Mouse (Mus musculus): ENCODE results near the gene Elp4. TPM values are rescaled to one million over a fixed set of nuclear protein-coding genes. Genes with fewer than 3 reads are reported as not detected.

The Elp4 gene
- polyA plus RNA-seq (2014; fragmentation: Nextera tagmentation; extraction: Ambion mirVana): 20.6 and 22.0 TPM in 2 replicates

GRCm38 (mm10) chr2:105903896-105904756, at the start of gene Elp4, which contains the start of gene Immp1l:
Gene Elp4 (minus strand): TSS chr2:105904564.
Gene Immp1l (plus strand): TSS chr2:105904638.
- H3K36me3 ChIP-seq (ENCODE audit: control insufficient read depth, insufficient read depth, low read length): no peaks in the 10 kb centered on the region
- peak within 1 kb of the TSS; percentile 90 for H3K9ac ChIP-seq (ENCODE audit: low read depth, low read length)
- peak within 1 kb of the TSS; percentile 72 for H3K4me2 ChIP-seq
- no peaks in the 10 kb centered on the region for H3K27me3 ChIP-seq (ENCODE audit: control insufficient read depth, insufficient read depth, low read length)
- H3K4me1 ChIP-seq (ENCODE audit: control insufficient read depth, insufficient read depth, low read length): no peaks in the 10 kb centered on the region
- ATAC-seq (replicated peaks; ENCODE audit: insufficient number of reproducible peaks, low FRiP score, low TSS enrichment): peak; percentile 99
- peak within 1 kb of the TSS; percentile 57; the same call in 1 of the 2 replicates for H3K27ac ChIP-seq (ENCODE audit: low read depth, low read length)
- no peaks in the 10 kb centered on the region for H3K9me3 ChIP-seq (replicated peaks; ENCODE audit: control insufficient read depth, low read length)
- H3K4me3 ChIP-seq (ENCODE audit: low read depth, low read length): peak within 1 kb of the TSS; percentile 89
- under 1% methylated on average over 39 of the region's 39 CpGs for WGBS (ENCODE audit: insufficient replicate concordance)

- Histone ChIP-seq H3K4me1 (ENCODE audit: control insufficient read depth, insufficient read depth, low read length) (peaks cover 8% of the 10 kb centered on the region; the same call in 1 of the 2 replicates), H3K9me3 (replicated peaks; ENCODE audit: control insufficient read depth, low read length) (no peaks in the 10 kb centered on the region), H3K36me3 (ENCODE audit: control insufficient read depth, insufficient read depth, low read length) (no peaks in the 10 kb centered on the region), H3K27ac (ENCODE audit: low read depth, low read length) (no peak overlapping the region), H3K4me3 (ENCODE audit: low read depth, low read length) (no peak overlapping the region), H3K4me2 (no peak overlapping the region), H3K9ac (ENCODE audit: low read depth, low read length) (no peak overlapping the region), H3K27me3 (ENCODE audit: control insufficient read depth, insufficient read depth, low read length) (no peaks in the 10 kb centered on the region)
- no peak for ATAC-seq (replicated peaks; ENCODE audit: insufficient number of reproducible peaks, low FRiP score, low TSS enrichment)
- 43% methylated on average over 4 of the region's 4 CpGs for WGBS (ENCODE audit: insufficient replicate concordance)
These were observed 49.5 kb upstream of the Elp4 start for GRCm38 (mm10) chr2:105953862-105954261.

- Histone ChIP-seq H3K27ac (ENCODE audit: low read depth, low read length) (no peak overlapping the region), H3K4me2 (no peak overlapping the region), H3K4me3 (ENCODE audit: low read depth, low read length) (no peak overlapping the region), H3K9ac (ENCODE audit: low read depth, low read length) (no peak overlapping the region), H3K27me3 (ENCODE audit: control insufficient read depth, insufficient read depth, low read length) (no peaks in the 10 kb centered on the region), H3K9me3 (replicated peaks; ENCODE audit: control insufficient read depth, low read length) (no peaks in the 10 kb centered on the region), H3K4me1 (ENCODE audit: control insufficient read depth, insufficient read depth, low read length) (peaks cover 5% of the 10 kb centered on the region; the same call in 1 of the 2 replicates), H3K36me3 (ENCODE audit: control insufficient read depth, insufficient read depth, low read length) (no peaks in the 10 kb centered on the region)
- no peak for ATAC-seq (replicated peaks; ENCODE audit: insufficient number of reproducible peaks, low FRiP score, low TSS enrichment)
- WGBS (ENCODE audit: insufficient replicate concordance): 88% methylated on average over 1 of the region's 1 CpGs
These were observed 47.1 kb upstream of the Elp4 start for GRCm38 (mm10) chr2:105951350-105951940.

GRCm38 (mm10) chr2:105950131-105950530, 45.8 kb upstream of the Elp4 start:
- H3K36me3 ChIP-seq (ENCODE audit: control insufficient read depth, insufficient read depth, low read length): no peaks in the 10 kb centered on the region
- H3K27ac ChIP-seq (ENCODE audit: low read depth, low read length): no peak overlapping the region
- no peak overlapping the region for H3K4me2 ChIP-seq
- H3K9ac ChIP-seq (ENCODE audit: low read depth, low read length): no peak overlapping the region
- 93% methylated on average over 2 of the region's 2 CpGs for WGBS (ENCODE audit: insufficient replicate concordance)
- H3K9me3 ChIP-seq (replicated peaks; ENCODE audit: control insufficient read depth, low read length): no peaks in the 10 kb centered on the region
- ATAC-seq (replicated peaks; ENCODE audit: insufficient number of reproducible peaks, low FRiP score, low TSS enrichment): no peak
- peaks cover 5% of the 10 kb centered on the region; the same call in 1 of the 2 replicates for H3K4me1 ChIP-seq (ENCODE audit: control insufficient read depth, insufficient read depth, low read length)
- no peak overlapping the region for H3K4me3 ChIP-seq (ENCODE audit: low read depth, low read length)
- no peaks in the 10 kb centered on the region for H3K27me3 ChIP-seq (ENCODE audit: control insufficient read depth, insufficient read depth, low read length)

- Histone ChIP-seq H3K27ac (ENCODE audit: low read depth, low read length) (no peak overlapping the region), H3K9ac (ENCODE audit: low read depth, low read length) (no peak overlapping the region), H3K27me3 (ENCODE audit: control insufficient read depth, insufficient read depth, low read length) (no peaks in the 10 kb centered on the region), H3K4me1 (ENCODE audit: control insufficient read depth, insufficient read depth, low read length) (no peaks in the 10 kb centered on the region), H3K36me3 (ENCODE audit: control insufficient read depth, insufficient read depth, low read length) (no peaks in the 10 kb centered on the region), H3K4me2 (no peak overlapping the region), H3K4me3 (ENCODE audit: low read depth, low read length) (no peak overlapping the region), H3K9me3 (replicated peaks; ENCODE audit: control insufficient read depth, low read length) (no peaks in the 10 kb centered on the region)
- WGBS (ENCODE audit: insufficient replicate concordance): 74% methylated on average over 5 of the region's 5 CpGs
- ATAC-seq (replicated peaks; ENCODE audit: insufficient number of reproducible peaks, low FRiP score, low TSS enrichment): no peak
These were observed 13.4 kb upstream of the Elp4 start for GRCm38 (mm10) chr2:105917623-105918346.

GRCm38 (mm10) chr2:105916671-105917070, 12.3 kb upstream of the Elp4 start:
- Histone ChIP-seq H3K9ac (ENCODE audit: low read depth, low read length) (no peak overlapping the region), H3K9me3 (replicated peaks; ENCODE audit: control insufficient read depth, low read length) (no peaks in the 10 kb centered on the region), H3K27ac (ENCODE audit: low read depth, low read length) (no peak overlapping the region), H3K4me1 (ENCODE audit: control insufficient read depth, insufficient read depth, low read length) (no peaks in the 10 kb centered on the region), H3K4me3 (ENCODE audit: low read depth, low read length) (no peak overlapping the region), H3K27me3 (ENCODE audit: control insufficient read depth, insufficient read depth, low read length) (no peaks in the 10 kb centered on the region), H3K4me2 (no peak overlapping the region), H3K36me3 (ENCODE audit: control insufficient read depth, insufficient read depth, low read length) (no peaks in the 10 kb centered on the region)
- WGBS (ENCODE audit: insufficient replicate concordance): 92% methylated on average over 1 of the region's 1 CpGs
- no peak for ATAC-seq (replicated peaks; ENCODE audit: insufficient number of reproducible peaks, low FRiP score, low TSS enrichment)

- no peak overlapping the region for H3K9ac ChIP-seq (ENCODE audit: low read depth, low read length)
- H3K4me3 ChIP-seq (ENCODE audit: low read depth, low read length): no peak overlapping the region
- H3K36me3 ChIP-seq (ENCODE audit: control insufficient read depth, insufficient read depth, low read length): peaks cover 3% of the 10 kb centered on the region; the same call in 1 of the 2 replicates
- no peak overlapping the region for H3K4me2 ChIP-seq
- no peaks in the 10 kb centered on the region for H3K27me3 ChIP-seq (ENCODE audit: control insufficient read depth, insufficient read depth, low read length)
- no peaks in the 10 kb centered on the region for H3K9me3 ChIP-seq (replicated peaks; ENCODE audit: control insufficient read depth, low read length)
- WGBS (ENCODE audit: insufficient replicate concordance): 82% methylated on average over 6 of the region's 6 CpGs
- H3K27ac ChIP-seq (ENCODE audit: low read depth, low read length): no peak overlapping the region
- H3K4me1 ChIP-seq (ENCODE audit: control insufficient read depth, insufficient read depth, low read length): no peaks in the 10 kb centered on the region
- ATAC-seq (replicated peaks; ENCODE audit: insufficient number of reproducible peaks, low FRiP score, low TSS enrichment): no peak
These were observed 9.4 kb upstream of the Elp4 start for GRCm38 (mm10) chr2:105913655-105914366.

GRCm38 (mm10) chr2:105910611-105911010, 6.2 kb upstream of the Elp4 start:
- ATAC-seq (replicated peaks; ENCODE audit: insufficient number of reproducible peaks, low FRiP score, low TSS enrichment): no peak
- Histone ChIP-seq H3K4me2 (no peak overlapping the region), H3K4me3 (ENCODE audit: low read depth, low read length) (no peak overlapping the region), H3K27me3 (ENCODE audit: control insufficient read depth, insufficient read depth, low read length) (no peaks in the 10 kb centered on the region), H3K36me3 (ENCODE audit: control insufficient read depth, insufficient read depth, low read length) (peaks cover 3% of the 10 kb centered on the region; the same call in 1 of the 2 replicates), H3K27ac (ENCODE audit: low read depth, low read length) (no peak overlapping the region), H3K4me1 (ENCODE audit: control insufficient read depth, insufficient read depth, low read length) (no peaks in the 10 kb centered on the region), H3K9ac (ENCODE audit: low read depth, low read length) (no peak overlapping the region), H3K9me3 (replicated peaks; ENCODE audit: control insufficient read depth, low read length) (no peaks in the 10 kb centered on the region)
- 90% methylated on average over 3 of the region's 3 CpGs for WGBS (ENCODE audit: insufficient replicate concordance)

All from heart, embryonic 11.5 days (tissue).